Mouse (Mus musculus) myocyte (in vitro differentiated cells): ENCODE measurements around the gene Coa4. TPM values are rescaled to one million over a fixed set of nuclear protein-coding genes. Genes with fewer than 3 reads are reported as not detected.
"Not testable (repeated sequence)": the region's sequence is repeated elsewhere in the genome, so short reads cannot be mapped to it uniquely, and the experiment has no call there.

ENCODE experiments used
- H3K27me3 ChIP-seq: one replicate; pipeline ENCODE4 v1.6.1; 2011; ENCODE audit not compliant: control insufficient read depth, insufficient read depth, insufficient read length
- H3K36me3 ChIP-seq: one replicate; pipeline ENCODE4 v1.6.1; 2011; ENCODE audit not compliant: control insufficient read depth, insufficient read depth
- H3K4me2 ChIP-seq: one replicate; pipeline ENCODE4 v1.6.1; 2011; ENCODE audit warnings: low read depth, control low read depth
- H3K4me3 ChIP-seq: one replicate; pipeline ENCODE4 v1.5.1; 2011; ENCODE audit warnings: mild to moderate bottlenecking, control low read depth, moderate library complexity
- H3K79me2 ChIP-seq: one replicate; pipeline ENCODE4 v1.6.1; 2011; ENCODE audit not compliant: control insufficient read depth, insufficient read depth
- H3ac ChIP-seq: one replicate; pipeline ENCODE4 v1.6.1; 2011; ENCODE audit not compliant: control insufficient read depth, insufficient read length
- CEBPB ChIP-seq: IDR thresholded peaks from 2 replicates; pipeline ENCODE4 v1.6.1; 2011; ENCODE audit warnings: mild to moderate bottlenecking, moderate library complexity; ENCODE audit not compliant: poor library complexity, insufficient read depth, severe bottlenecking
- E2F4 ChIP-seq: IDR thresholded peaks from one replicate; pipeline ENCODE4 v1.6.1; 2011; ENCODE audit warnings: mild to moderate bottlenecking, control low read depth, moderate library complexity; ENCODE audit not compliant: insufficient read depth
- MAX ChIP-seq: IDR thresholded peaks from one replicate; pipeline ENCODE4 v1.6.1; 2011; ENCODE audit warnings: low read depth, mild to moderate bottlenecking, control low read depth
- MYOD1 ChIP-seq, 3 experiments: IDR thresholded peaks; one replicate each; pipeline ENCODE4 v1.6.1; 2011; ENCODE audit warnings: control low read depth in 2 of 3, low read depth in 2 of 3, mild to moderate bottlenecking in 2 of 3, moderate library complexity in 1 of 3; ENCODE audit not compliant: insufficient read length in 2 of 3, control insufficient read depth in 1 of 3
- MYOG ChIP-seq, 3 experiments: IDR thresholded peaks; one replicate each; pipeline ENCODE4 v1.6.1; 2011; ENCODE audit warnings: control low read depth in 2 of 3, low read depth in 2 of 3, mild to moderate bottlenecking in 2 of 3; ENCODE audit not compliant: insufficient read length in 2 of 3, control insufficient read depth in 1 of 3, insufficient read depth in 1 of 3
- POLR2A ChIP-seq: IDR thresholded peaks from one replicate; pipeline ENCODE4 v1.6.1; 2011; ENCODE audit warnings: low read depth, mild to moderate bottlenecking, control low read depth, moderate library complexity; ENCODE audit not compliant: insufficient read length
- POLR2AphosphoS2 ChIP-seq: IDR thresholded peaks from one replicate; pipeline ENCODE4 v1.6.1; 2011; ENCODE audit warnings: low read depth, control low read depth; ENCODE audit not compliant: insufficient read length
- REST ChIP-seq: IDR thresholded peaks from one replicate; pipeline ENCODE4 v1.6.1; 2011; ENCODE audit warnings: mild to moderate bottlenecking, control low read depth, moderate library complexity; ENCODE audit not compliant: insufficient read depth, insufficient read length
- SRF ChIP-seq: IDR thresholded peaks from one replicate; pipeline ENCODE4 v1.6.1; 2011; ENCODE audit warnings: low read depth; ENCODE audit not compliant: control insufficient read depth, insufficient read length
- TCF12 ChIP-seq: IDR thresholded peaks from one replicate; pipeline ENCODE4 v1.6.1; 2011; ENCODE audit warnings: mild to moderate bottlenecking, control low read depth; ENCODE audit not compliant: poor library complexity, insufficient read depth, severe bottlenecking
- TCF3 ChIP-seq: IDR thresholded peaks from one replicate; pipeline ENCODE4 v1.6.1; 2011; ENCODE audit warnings: low read depth, control low read depth; ENCODE audit not compliant: insufficient read length
- USF1 ChIP-seq: IDR thresholded peaks from one replicate; pipeline ENCODE4 v1.6.1; 2011; ENCODE audit warnings: low read depth, mild to moderate bottlenecking, control low read depth, moderate library complexity
- polyA plus RNA-seq: library from polyadenylated mRNA; unstranded; fragments of >200 nt; fragmentation: generic; extraction: Trizol; gene quantifications from one replicate; pipeline ENCODE4 v1.2.1, GENCODE M21; 2012; ENCODE audit warnings: missing spikeins

Coa4 gene
- polyA plus RNA-seq, 1 experiment = 15.5 TPM

- no peak overlapping the region for H3ac ChIP-seq
Measured at GRCm38 (mm10) chr7:100561861-100562587, 25.2 kb downstream of the Coa4 start.

GRCm38 (mm10) chr7:100567238-100567637, 30.4 kb downstream of the Coa4 start:
- not testable (repeated sequence) for H3K27me3 ChIP-seq, H3ac ChIP-seq, H3K79me2 ChIP-seq, H3K4me2 ChIP-seq, H3K36me3 ChIP-seq, H3K4me3 ChIP-seq

More at GRCm38 (mm10) chr7:100561861-100562587, 25.2 kb downstream of the Coa4 start:
- Histone ChIP-seq H3K27me3 (no peaks in the 10 kb centered on the region), H3K4me3 (no peak overlapping the region), H3K36me3 (no peaks in the 10 kb centered on the region), H3K79me2 (no peaks in the 10 kb centered on the region), H3K4me2 (no peak overlapping the region)
- no peak for TF ChIP-seq E2F4

DNA sequence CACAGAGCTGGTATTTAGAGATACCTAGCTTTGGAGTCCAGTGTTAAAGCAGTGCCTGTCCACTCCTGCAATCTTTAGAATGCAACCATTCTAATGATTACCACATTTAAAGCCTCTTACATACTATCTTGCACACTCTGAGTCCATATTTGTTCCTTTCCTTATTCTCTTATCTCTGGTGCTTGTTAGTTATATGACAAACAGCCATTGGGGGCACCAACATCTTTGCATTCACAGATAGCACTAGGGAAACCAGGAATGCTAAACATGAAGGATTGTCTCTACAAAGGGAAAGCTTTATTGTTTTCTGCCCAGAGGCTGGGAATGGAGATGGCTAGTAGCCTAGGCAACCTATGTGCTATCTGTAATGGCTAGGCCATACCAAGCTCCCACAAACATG, 33.0 kb downstream of the Coa4 start:
- no peaks in the 10 kb centered on the region for H3K79me2 ChIP-seq

GRCm38 (mm10) chr7:100570930-100571715, 34.3 kb downstream of the Coa4 start:
- Histone ChIP-seq H3ac (no peak overlapping the region), H3K36me3 (no peaks in the 10 kb centered on the region), H3K4me2 (no peak overlapping the region), H3K27me3 (no peaks in the 10 kb centered on the region), H3K4me3 (no peak overlapping the region), H3K79me2 (no peaks in the 10 kb centered on the region)
- TF ChIP-seq MYOG (IDR thresholded peaks at IDR 0.05; ENCODE audit: control insufficient read depth in 1 of 3, insufficient read depth in 1 of 3, insufficient read length in 2 of 3, low read depth in 2 of 3) (no peak), TCF3 (no peak), E2F4 (no peak), REST (no peak), POLR2AphosphoS2 (no peak), USF1 (no peak), POLR2A (no peak), CEBPB (no peak), TCF12 (no peak), MAX (no peak), SRF (no peak), MYOD1 (IDR thresholded peaks at IDR 0.05; ENCODE audit: control insufficient read depth in 1 of 3, insufficient read length in 2 of 3, low read depth in 2 of 3) (no peak)

More for the DNA sequence above, 33.0 kb downstream of the Coa4 start:
- no peaks in the 10 kb centered on the region for H3K27me3 ChIP-seq
- H3K4me2 ChIP-seq = no peak overlapping the region
- H3K36me3 ChIP-seq = no peaks in the 10 kb centered on the region
- H3ac ChIP-seq = no peak overlapping the region
- TF ChIP-seq MAX (no peak), MYOD1 (IDR thresholded peaks at IDR 0.05; ENCODE audit: control insufficient read depth in 1 of 3, insufficient read length in 2 of 3, low read depth in 2 of 3) (no peak), USF1 (no peak), POLR2AphosphoS2 (no peak), SRF (no peak), MYOG (IDR thresholded peaks at IDR 0.05; ENCODE audit: control insufficient read depth in 1 of 3, insufficient read depth in 1 of 3, insufficient read length in 2 of 3, low read depth in 2 of 3) (no peak), TCF3 (no peak), POLR2A (no peak), REST (no peak)
- no peak overlapping the region for H3K4me3 ChIP-seq

GRCm38 (mm10) chr7:100572061-100572460, 35.2 kb downstream of the Coa4 start:
- Histone ChIP-seq H3K79me2 (no peaks in the 10 kb centered on the region), H3K36me3 (no peaks in the 10 kb centered on the region), H3ac (no peak overlapping the region), H3K27me3 (no peaks in the 10 kb centered on the region), H3K4me2 (no peak overlapping the region), H3K4me3 (no peak overlapping the region)
- TF ChIP-seq TCF3 (no peak), MAX (no peak), USF1 (no peak), REST (no peak), E2F4 (no peak), MYOD1 (IDR thresholded peaks at IDR 0.05; ENCODE audit: control insufficient read depth in 1 of 3, insufficient read length in 2 of 3, low read depth in 2 of 3) (no peak)

DNA sequence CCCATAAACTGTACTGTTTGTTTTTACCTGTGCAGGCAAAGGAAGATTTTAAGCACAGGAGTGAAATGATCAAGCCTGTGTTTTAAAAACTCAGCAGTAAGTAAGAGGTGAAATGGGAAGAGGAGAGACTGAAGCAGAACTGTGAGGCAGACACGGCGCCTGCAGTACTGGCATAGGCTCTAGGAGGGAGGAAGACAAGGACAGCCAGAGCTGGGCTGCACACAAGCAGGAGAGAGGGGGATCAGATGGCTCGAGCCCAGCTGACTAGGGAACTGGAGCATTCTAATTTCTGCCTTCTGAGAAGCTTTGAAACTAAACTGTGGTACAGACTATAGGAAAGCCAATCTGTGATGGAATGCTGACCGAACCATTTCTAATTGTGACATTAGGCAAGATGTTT, 35.8 kb downstream of the Coa4 start:
- H3ac ChIP-seq = no peak overlapping the region
- no peak overlapping the region for H3K4me3 ChIP-seq
- no peaks in the 10 kb centered on the region for H3K36me3 ChIP-seq
- H3K4me2 ChIP-seq = no peak overlapping the region
- H3K27me3 ChIP-seq = no peaks in the 10 kb centered on the region
- TF ChIP-seq SRF (no peak), REST (no peak), CEBPB (no peak), TCF3 (no peak), POLR2A (no peak), USF1 (no peak), MYOG (IDR thresholded peaks at IDR 0.05; ENCODE audit: control insufficient read depth in 1 of 3, insufficient read depth in 1 of 3, insufficient read length in 2 of 3, low read depth in 2 of 3) (no peak), POLR2AphosphoS2 (no peak), TCF12 (no peak), E2F4 (no peak), MYOD1 (IDR thresholded peaks at IDR 0.05; ENCODE audit: control insufficient read depth in 1 of 3, insufficient read length in 2 of 3, low read depth in 2 of 3) (no peak), MAX (no peak)
- no peaks in the 10 kb centered on the region for H3K79me2 ChIP-seq
